Mouse (Mus musculus): ENCODE data around the gene Ctnna3.

The Ctnna3 gene

DNA sequence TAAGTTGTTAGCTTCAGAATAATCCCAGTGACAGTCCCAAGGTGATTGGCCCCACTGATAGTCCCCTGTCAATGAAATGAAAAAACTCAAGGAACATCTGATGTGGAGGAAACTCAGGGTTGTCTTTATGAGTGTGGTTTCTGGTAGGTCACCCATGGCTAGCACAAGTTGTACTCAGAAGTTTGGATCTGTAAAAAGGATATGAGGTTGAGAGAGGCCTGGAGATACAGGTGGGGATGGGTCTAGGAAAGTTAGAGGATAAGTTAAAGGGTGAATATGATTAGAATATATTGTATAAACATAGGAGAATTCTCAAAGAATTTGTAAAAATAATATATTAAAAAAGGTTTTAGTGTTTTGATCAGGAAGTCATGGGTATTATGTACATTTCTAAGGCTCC lies 497.4 kb downstream of the Ctnna3 start, which contains the start of gene Gm10118:
Gm10118 (minus strand) TSS at position 101 of the 400 bp plus-strand sequence.
- DNase-seq (ENCODE audit: extremely low read depth, low read depth), result no peak

DNA sequence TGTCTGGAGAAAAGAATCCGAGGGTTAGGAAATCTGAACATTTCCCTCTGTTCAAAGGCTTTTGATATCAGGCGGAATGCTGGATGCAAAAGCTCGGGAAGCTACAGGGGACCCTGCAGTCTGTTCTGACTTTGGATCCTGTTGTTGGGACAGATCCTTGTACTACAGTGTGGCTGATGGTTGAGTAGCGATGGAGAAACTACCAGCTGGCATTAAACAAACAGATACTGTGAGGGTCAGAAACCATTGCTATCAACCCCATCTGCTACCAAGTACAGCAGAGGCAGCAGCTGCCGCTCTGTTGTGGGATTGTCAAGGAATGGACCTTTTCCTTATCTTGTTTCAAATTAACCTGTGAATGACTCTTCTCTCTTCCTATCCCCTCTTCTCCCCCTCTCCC lies 504.0 kb downstream of the Ctnna3 start:
- no peak for DNase-seq (ENCODE audit: extremely low read depth, low read depth)

DNA sequence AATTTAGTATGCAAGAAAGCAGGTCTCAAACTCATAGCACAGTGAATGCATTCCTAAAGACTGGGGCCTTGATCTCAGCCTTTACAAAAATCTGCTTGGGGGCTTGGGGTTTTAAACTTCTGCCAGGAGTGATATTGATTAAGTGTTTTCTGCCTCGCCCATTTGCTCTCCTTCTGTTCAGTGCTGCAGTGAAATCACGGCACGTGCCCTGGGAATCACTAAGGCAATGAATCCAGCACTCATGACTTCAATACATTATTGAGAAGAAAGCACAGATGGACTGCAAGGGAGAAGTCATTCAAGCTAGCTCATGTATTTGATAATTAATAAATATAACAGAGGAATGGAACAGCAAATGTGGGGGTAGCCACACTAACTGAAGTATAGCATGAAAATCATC lies 515.6 kb downstream of the Ctnna3 start:
- no peak for DNase-seq (ENCODE audit: extremely low read depth, low read depth)

DNA sequence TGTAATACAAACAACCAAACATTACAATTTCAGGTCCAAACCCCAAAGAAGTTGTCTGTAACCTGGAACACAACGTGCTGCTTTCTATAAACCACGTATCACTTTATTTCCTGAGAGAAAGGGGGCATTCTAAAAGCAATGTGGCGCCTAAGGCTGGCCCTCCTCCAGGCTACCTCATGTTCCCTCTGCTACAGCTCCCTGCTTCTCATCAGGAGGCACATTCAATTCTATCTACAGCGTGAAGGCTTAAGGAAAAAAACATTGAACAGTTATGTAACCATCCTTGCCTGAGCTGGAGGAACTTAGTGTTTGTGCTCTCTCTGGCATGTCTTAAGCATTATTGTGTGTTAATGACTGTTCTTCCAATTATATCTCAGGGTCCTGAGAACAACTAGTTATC lies 517.4 kb downstream of the Ctnna3 start:
- no peak for DNase-seq (ENCODE audit: extremely low read depth, low read depth)

DNA sequence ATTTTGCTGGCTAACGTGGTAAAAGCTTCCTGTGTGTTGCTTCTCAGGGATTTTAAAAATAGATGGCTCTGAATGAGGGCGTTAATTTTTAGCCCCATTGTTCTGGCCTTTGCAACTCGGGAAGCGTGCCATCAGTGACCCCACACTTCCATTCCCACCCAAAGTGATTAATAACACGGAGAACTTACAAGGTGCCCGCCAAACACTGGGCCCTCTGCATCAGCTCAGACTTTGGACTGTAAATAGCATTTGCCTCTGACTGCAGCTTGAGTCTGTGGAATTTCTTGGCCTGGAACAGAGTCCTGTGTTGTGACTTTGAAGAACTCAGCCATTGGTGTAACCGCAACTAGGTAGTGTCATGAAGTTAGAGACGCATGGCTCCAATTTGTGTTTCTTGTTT lies 521.0 kb downstream of the Ctnna3 start:
- DNase-seq (ENCODE audit: extremely low read depth, low read depth), result no peak

DNA sequence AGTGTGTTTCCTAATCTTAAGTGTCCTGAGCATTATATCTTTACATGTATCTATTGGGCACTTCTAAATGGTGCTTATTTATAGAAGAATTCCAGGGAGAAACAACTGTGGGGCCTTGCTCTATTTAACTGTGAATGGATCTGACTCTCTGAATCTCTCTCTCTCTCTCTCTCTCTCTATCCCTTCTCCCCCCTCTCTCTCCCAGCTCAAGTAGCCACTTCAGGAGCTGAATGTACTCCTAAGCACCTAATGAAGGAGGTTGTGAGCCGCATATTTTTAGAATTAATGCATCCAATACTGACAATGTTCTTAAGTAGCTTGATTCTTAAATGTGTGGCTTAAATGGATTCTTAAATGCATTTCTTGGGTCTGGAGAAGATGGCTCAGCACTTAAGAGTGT lies 521.6 kb downstream of the Ctnna3 start:
- no peak for DNase-seq (ENCODE audit: extremely low read depth, low read depth)

DNA sequence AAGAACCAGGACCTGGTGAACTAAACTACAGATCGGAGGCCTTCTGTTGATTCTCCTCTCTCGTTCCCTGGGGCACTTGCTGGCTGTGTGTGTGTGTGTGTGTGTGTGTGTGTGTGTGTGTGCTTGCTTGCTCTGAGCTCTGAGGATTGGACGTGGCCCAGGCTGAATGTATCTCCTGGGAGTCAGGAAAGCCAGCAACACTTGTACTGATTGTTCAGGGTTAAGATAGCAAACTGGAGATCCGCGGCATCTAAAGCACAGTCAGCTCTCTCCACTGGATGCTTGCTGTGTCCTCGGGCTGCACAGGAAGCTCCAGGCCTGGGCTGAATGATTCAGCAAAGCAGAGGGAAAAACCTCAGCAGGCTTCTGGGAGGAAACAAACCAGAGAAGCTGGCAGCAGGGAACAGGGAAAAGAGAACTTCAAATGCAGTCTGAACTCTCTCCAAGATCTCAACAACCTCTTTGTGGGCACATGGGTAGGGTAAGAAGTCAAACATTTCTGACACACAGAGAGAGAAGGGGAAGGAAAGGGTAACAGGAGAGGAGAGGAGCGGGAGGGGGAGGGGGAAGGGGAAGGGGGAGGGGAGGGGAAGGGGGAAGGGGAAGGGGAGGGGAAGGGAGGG lies 524.5 kb downstream of the Ctnna3 start:
- DNase-seq (ENCODE audit: extremely low read depth, low read depth), result no peak

DNA sequence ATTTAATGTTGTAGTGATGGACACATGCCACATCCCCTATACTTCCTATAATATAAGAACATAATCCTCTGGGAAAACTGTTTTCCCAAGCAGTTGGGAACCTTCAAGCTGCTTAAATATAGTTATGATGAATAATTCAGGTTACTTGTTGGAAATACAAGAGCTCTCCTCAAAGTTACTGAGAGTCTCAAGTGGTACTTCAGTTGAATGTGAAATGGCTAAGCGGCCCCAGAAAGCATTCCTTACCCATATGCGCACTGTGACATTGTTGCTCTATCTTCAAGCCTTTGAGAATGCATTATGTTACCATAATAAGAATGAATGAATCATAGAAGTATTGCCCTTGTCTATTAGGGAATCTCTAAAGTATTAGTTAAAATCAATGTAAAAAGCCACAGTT lies 542.4 kb downstream of the Ctnna3 start:
- DNase-seq (ENCODE audit: extremely low read depth, low read depth), result no peak

DNA sequence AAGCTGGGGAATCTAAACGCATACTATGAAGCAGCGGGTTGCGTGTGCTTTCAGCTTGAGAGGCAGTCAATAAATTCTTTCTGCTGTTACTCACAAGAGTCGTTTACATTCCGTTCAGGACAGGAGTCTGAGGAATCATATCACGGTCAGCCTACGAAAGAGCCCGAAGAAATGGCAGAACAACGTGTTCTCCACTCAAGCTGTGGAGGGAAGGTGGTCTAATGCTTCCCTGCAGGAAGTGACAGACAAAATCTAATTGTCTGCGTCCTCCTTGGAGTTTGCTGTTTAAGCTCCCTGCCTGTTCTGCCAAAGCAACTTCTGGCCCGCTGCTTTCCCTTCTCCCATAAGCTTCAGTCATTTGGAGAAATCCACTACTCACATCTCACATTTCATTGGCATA lies 548.2 kb downstream of the Ctnna3 start:
- DNase-seq (ENCODE audit: extremely low read depth, low read depth), result no peak

DNA sequence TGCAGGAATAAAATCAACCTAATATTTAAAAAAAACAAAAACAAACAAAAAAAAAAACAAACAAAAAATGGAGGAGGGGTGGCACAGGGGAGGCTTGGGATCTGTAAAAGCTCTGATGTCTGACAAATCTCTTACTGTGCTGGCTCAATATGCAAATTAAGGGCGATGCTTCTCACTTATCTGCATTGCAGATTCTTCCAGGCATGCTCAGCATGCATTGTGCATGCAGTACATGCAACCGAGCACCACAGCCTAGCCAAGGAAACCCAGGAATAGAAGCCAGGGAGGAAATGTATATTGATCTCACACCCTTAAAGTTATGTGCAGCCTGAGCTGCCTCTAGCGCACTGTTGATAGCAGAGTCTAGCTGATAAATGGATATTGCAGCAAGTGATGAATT lies 548.6 kb downstream of the Ctnna3 start:
- no peak for DNase-seq (ENCODE audit: extremely low read depth, low read depth)

DNA sequence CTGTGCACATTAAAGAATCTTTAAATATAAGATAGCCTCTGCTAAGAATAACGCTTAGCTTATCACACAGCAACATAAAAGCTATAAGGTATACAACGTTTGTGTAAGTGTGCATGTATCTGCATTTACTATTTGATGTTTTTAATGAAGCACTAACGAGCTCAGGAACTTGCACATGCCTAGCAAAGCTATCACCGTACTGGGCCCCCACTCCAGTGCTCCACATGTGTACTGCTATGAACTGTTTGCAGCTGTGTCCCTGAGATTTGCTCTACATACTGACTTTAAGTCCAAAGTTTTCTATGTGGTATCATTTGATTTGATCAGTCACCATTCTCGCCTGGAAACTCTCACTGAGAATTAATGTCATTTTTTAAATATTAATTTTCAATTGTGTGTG lies 549.1 kb downstream of the Ctnna3 start:
- DNase-seq (ENCODE audit: extremely low read depth, low read depth), result no peak

DNA sequence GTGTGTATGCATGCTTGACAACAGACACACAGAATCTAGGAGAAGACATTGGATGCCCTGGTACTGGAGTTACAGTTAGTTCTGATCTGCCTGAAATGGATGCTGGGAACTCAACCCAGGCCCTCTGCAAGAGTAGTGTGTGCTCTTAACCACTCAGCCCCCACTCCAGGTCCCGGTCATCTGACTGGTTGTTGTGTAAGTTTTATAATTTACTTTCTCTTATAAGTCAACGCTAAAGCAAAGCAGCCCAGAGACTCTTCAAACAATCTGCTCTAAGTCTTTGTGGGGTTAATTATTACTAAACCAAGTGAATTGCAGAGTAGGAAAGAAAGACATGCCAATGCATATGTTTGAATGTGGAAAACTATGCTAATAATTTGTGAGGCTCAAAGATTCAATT lies 549.5 kb downstream of the Ctnna3 start:
- DNase-seq (ENCODE audit: extremely low read depth, low read depth), result no peak

DNA sequence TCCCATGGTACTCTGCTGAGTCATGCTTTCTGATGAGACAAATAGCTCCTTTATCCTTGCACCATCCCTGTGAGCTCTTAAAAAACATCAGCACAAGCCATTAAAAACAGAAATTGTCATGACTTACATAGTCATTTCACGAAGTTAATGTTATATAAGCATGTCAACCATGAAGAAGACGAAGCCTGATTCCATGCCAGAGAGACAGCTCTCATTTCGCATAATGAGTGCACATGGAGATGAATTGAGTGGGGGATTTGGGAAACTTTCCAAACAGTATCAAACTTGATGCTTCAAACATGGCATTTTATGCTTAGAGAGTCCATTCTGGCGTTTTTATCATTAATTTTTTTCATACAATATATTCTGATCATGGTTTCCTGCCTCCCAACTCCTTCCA lies 555.7 kb downstream of the Ctnna3 start:
- DNase-seq (ENCODE audit: extremely low read depth, low read depth), result no peak

DNA sequence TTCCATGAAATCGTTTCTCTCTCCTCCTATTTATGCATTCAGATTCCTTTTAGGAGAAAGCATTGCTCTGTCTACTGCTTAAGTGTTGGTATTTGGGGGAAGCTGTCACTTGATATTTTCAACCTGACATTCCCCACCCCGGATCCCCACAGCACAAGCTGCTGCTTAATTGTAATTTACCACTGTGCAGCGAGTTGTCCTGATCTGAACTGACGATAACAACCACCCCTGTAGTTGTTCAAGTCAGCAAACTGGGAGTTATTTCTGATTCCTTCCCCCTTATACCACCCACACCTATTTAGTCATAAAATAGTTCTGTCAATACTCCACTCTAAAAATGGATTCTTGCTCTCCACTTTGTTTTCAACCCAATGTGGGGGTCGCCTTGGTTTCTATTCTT lies 564.4 kb downstream of the Ctnna3 start:
- DNase-seq (ENCODE audit: extremely low read depth, low read depth), result no peak

DNA sequence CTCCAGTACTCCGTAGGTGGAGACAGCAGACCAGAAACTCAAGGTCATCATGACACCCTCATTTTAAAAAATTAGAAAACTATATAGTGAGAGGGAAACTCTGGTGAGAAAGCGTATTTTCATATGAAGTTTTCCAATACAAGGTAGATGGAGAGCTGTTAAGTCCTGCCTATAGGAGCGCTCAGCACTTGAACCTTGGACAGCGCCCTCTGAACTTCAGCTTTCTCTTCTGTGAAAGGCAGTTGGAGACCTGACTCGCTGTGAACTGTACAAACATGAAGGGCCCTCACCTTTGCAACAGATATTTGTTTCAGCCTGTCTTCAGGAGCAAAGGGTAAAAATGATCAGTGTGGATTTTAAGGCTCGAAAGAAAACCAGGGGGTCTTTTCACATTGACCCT lies 571.6 kb downstream of the Ctnna3 start:
- no peak for DNase-seq (ENCODE audit: extremely low read depth, low read depth)

DNA sequence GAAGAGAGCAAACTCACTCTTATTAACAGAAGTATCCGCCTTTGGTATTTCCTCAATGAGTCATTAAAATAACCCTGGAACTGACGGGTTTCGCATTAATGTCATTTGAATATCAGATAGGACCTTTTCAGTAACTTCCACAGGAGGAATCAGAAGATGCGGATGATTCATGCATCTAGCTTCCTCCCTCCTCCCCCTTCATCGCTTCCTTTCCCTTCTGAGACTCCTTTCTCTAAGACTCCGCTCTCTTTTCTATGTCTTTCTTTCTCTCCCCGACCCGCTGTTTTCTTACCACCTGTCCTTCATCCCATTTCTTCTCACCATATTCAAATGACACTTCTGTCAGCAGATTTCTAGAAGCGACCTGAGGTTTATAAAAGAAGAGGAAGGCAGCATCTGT lies 572.1 kb downstream of the Ctnna3 start:
- DNase-seq (ENCODE audit: extremely low read depth, low read depth), result no peak

DNA sequence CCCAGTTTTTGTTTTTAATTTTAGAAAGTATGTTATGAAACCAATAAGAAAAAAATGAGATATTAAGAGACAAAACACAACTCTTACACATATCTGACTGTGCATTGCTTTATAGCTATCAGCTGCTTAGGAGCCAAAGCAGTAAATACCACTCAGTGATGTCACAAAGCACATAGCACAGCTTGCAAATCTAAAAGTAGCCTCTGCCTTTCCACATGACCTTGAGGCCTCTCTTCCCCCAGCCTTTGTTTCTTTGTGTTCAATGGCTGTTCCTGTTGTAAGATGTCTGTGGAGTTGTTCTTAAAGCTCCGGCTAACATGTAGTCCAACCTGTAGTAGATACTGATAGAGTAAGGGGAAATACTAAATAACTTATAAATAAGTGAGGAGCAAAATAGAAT lies 590.4 kb downstream of the Ctnna3 start:
- no peak for DNase-seq (ENCODE audit: extremely low read depth, low read depth)

DNA sequence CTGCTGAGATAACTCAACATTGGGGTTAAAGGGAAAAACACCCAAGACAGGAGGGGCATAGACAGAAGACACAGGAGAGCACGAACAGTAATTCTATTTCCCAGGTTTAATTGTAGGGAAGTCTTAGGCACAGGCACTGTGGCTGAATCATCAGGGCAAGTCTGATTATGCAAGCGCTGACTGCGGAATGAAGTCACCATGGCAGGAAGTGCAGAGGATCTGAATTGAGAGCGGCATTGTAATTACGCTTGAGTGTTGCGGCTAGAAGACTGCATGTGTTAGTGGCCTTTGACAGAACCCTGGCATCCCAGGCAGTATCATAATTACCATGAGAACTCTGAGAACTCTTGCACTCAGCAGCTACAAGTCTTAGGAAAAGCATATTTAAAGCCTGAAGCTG lies 593.4 kb downstream of the Ctnna3 start:
- DNase-seq (ENCODE audit: extremely low read depth, low read depth), result no peak

DNA sequence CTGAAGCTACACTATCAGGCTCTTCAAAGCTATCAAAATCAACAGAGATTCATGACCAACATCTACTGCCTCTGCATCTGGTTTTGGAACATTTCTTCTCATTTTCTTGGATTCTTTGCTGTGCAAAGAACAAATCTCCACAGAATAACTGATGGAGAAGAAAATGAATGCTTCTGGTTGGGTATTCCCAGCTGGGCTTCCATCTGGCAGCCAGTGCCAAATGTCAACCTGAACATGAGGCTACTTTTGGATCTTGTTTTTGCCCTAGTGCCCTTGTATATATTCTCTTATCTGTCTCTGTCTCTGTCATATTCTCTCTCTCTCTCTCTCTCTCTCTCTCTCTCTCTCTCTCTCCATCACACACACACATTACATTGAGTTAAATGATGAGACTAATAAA lies 601.0 kb downstream of the Ctnna3 start:
- no peak for DNase-seq (ENCODE audit: extremely low read depth, low read depth)

DNA sequence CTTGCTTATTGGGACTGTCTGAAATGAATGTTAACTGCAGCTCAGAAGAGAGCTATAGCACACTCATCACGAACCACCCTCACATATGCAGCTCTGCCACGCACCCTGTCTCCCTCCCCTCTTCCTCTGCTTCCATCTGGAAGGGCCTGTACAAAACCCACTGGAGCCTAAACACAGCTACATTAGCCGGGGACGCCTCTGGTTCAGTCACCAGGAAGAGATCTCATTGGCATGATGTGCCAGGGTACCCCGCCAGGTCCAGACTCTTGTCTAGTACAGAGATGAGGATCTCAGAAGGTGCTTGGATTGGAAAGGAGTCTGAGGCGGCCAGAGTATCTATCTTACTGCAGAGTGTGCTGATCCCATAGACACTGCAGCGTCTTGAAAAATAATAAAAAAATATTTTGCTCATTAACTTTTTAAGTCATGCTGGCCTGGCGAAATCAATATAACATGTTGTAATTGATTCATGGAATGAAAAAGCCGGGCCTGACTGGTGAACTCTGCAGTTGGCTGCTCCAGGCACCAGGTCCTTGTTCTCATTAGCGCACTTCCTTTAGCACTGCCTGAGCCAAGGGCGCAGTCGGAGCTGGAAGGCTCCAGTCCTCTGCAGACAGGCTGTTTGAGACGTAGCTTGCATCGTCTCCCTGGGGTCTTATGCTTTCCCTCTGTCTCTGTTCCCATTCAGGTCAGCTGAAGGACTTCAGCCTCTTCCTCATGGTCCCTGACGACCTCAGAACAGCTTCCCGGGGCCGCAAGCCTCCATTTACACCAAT lies 610.0 kb downstream of the Ctnna3 start:
- DNase-seq (ENCODE audit: extremely low read depth, low read depth), result no peak

DNA sequence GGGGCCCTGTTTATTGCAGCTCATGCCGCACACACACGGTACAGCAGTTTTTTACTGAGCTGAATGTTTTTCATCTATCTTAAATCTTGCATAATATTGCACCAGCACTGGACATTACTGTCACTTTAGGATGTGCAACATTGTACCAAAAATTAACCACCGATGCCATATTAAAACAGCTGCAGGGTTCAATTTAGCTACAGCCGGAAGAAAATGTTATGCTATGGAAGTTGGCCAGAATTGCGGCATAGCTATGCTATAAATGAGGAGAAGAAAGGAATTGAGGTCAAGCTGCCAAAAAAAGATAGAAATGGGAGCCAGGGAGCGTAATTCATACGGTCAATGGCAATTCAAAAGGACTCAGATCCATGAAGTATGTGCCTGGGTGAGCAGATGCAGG lies 611.3 kb downstream of the Ctnna3 start:
- DNase-seq (ENCODE audit: extremely low read depth, low read depth), result no peak

DNA sequence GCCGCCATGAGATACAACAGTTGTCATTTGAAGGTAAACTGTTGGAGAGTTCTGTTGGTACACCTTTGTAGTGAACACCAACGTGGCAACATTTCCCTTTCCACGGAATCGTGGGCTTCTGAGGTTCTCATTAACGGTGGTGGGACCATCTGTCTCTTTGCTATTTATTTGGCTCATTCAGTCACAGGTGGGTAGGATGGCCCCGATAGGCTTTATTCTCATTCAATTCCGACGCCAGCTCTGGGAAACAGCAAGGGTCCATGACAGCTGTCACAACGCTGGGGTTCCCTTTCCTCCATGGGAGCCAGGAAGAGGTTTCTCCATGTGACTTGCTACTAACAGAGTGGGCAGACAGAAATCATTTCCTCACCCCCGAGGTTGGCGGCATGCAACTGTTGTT lies 612.0 kb downstream of the Ctnna3 start:
- DNase-seq (ENCODE audit: extremely low read depth, low read depth), result no peak

DNA sequence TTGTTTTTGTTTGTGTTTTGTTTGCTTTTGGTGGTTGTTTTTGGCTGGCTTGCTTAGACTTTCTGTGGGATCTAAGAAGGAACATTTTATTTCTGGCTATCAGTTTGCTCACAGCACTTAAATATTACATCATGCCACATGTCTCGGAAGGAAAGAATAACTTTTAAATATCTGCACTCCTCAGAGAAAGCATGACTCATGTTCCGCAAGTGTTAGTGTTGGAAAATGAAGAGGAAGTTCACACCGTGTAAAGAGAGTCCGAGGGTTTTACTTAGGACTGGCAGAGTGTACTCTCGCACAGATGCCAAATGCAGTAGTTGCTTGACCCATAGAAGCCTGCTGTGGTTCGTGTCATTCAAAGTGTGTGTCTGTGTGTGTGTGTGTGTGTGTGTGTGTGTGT lies 619.3 kb downstream of the Ctnna3 start:
- DNase-seq (ENCODE audit: extremely low read depth, low read depth), result no peak

Measured in MEL-GATA-1-ER (cell line).